Mouse (Mus musculus): ENCODE data around the gene Gns. TPM values are rescaled to one million over a fixed set of nuclear protein-coding genes. Genes with fewer than 3 reads are reported as not detected.

Gns gene
- total RNA-seq, 2 experiments from 2014 or later: 76.4 to 81.0 TPM

DNA sequence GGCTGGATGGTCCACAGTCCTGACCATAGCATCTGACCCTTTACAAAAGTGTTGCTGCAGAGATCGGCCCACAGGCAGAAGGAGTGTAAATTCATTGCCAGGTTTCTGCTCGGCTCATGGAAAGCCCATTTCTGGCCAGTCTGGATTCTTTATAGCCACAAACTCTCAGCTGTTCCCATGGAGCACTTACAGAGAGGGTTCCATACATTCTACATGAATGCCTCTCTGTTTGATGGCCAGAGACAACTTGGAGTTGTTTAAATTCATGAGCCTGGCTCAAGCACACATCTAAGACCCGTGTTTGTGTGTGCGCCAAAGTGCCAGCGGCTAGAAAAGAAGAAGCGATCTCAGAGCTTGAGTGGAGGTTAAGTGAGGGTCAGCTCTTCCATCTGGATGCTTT, 29.4 kb downstream of the Gns start:
- intact Hi-C loops (cut with DNase I): no loop called here
- DNase-seq (ENCODE audit: low spot score in 2 of 2): no peak

DNA sequence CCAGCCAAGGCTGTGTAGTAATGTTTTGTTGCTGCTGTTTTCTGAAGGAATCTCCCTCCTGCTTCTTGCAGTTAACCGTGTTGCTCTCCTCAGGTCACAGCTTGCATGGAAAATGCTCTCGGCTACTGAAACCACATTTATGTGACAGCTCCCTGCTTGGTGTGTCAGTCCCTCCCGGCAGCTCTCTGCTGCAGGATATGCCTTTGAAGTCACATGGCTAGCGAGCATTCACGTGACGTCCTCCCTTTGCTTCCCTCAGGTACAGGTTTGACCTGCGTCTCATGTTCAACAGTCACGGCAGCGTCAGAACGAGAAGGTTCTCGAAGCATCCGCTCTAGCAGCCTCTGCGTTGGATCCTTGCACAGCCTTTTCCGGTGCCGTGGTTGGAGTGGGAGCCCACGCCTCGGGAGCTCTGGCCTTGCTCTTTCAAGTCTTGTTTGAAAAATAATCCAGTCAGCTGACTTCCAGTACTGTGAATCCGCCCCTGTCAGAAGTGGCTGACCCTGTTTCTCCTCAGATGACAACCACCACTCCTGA, 30.0 kb downstream of the Gns start:
- intact Hi-C loops (cut with DNase I): no loop called here
- no peak for DNase-seq (ENCODE audit: low spot score in 2 of 2)

DNA sequence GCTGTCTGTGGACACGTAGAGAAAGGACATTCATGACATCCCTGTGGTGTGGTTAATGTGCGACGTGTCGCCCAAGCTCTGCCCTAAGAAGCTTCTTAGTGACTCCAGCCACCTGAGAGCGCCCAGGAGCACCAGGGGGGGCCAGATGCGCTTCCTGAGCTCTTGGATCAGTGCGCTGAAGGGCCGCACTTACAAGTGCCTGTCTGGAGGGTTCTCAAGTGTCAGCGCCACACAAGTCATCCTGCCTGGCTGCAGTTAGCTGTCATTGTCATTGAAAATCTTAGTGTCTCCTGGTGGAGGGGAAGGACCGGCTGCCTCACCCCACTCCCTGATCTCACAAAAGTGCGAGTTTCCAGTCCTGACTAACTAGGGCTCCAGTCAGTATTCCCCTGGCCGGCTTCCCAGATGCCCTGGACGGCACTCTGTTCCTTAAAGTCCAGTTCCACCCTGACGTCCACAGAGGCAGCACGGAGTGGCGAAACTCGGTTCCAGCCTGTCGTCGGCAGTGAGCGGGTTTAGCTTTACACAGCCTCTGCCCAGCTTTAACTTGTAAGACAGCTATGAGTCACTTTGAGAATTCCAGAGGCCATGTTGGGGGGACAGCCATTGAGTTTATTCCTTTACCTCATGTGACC, 30.8 kb downstream of the Gns start:
- no peak for DNase-seq (ENCODE audit: low spot score in 2 of 2)
- intact Hi-C loops (cut with DNase I): no loop called here

DNA sequence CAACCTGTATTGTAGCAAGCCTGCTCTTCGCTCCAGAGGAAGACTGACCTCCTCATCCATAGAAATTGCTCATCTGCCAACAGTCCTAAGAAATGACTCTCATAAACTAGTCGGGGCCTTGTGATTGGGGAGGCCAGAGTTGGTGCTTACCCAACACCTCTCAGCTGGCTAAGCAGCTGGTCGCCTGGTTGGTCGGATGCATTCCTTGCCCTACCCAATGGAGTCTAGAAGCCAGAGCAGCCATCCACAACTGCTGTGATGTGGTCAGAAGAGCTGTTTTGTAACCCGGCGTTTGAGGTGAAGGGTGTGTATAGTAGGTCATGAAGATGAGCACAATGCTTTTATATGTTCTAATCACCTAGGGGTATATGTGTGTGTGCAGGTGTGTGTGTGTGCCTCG, 33.7 kb downstream of the Gns start:
- intact Hi-C loops (cut with DNase I): no loop called here
- DNase-seq (ENCODE audit: low spot score in 2 of 2): no peak

DNA sequence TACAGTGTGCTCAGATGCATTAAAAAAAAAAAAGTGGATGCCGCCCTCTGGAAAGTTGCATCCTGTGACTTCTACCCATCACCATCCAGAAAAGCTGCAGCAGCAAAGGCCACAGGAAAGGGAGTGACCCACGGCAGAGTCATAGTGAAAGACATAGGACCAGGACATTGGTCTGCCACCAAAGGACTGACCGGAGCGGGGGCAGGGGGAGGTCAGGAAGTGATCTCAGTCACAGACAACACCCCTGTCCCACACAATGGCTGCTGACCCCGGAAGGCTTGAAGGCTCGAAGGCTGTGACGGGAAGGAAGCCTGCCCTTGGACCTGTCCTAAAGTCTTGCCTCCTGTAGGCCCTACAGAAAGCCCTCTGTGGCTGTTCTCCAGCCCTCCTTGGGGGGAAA, 36.1 kb downstream of the Gns start:
- DNase-seq (ENCODE audit: low spot score in 2 of 2): no peak
- intact Hi-C loops (cut with DNase I): no loop called here

DNA sequence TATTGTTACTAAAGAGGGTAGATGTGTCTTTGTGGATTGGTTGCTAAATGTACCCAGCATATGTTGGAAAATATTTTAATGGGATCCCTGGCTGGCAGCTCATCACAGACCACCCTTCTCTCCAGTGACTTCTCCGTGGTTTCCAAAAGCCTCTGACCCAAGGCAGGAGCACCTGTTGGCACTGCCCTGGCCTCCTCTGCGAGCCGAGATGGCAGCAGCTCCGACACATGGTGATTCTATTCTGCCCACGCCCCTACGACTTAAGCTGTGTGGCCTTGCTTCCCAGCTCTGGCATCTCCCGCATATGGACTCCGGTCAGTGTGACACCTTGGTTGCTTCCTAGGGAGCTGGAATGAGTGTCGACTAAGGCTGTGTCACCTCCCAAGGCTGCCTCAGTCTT, 38.2 kb downstream of the Gns start:
- no peak for DNase-seq (ENCODE audit: low spot score in 2 of 2)
- intact Hi-C loops (cut with DNase I): no loop called here

DNA sequence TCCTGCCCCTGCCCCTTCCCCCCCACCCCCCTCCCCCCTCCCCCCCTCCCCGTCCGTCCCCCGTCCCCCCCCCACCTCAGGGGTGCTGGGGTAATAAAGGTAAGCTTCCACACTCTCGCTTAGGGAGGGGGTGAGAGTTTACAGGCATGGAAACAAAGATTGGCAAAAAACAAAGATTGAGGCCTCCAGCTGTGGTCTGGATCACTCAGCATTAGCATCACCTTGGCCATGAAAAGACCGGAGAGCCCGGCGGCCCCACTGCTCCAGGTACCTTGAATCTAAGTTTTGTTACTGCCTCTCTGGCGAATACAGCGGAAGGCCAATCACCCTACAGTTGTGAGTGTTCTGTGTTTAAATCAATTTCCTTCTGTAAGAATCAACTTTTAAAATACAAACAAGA, 39.1 kb downstream of the Gns start:
- DNase-seq (ENCODE audit: low spot score in 2 of 2): no peak
- intact Hi-C loops (cut with DNase I): no loop called here

DNA sequence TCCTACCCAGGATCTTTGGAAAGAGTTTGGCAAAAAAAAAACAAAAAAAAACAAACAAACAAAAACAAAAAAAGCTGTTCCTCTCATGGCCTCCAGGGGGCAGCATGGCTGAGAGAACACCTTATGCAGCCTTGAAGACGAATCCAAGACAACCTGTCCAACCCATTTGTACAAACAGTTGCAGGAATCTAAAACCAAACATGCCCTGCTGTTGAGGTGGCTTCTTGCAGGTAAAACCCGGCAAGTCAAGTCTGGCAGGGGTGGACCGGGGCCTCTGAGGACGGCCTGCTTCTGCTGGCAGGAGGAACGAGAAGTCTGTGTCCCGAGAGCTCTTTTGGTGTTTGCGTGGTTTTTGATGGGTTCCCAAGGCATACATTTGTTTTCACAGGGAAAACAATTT, 44.8 kb downstream of the Gns start:
- DNase-seq (ENCODE audit: low spot score in 2 of 2): peak in 1 of 2 experiments; percentile 51
- intact Hi-C loops (cut with DNase I): loop anchor here (2.0 kb wide), 1 partner anchor 107 kb away; no protein-coding TSS in a partner anchor

DNA sequence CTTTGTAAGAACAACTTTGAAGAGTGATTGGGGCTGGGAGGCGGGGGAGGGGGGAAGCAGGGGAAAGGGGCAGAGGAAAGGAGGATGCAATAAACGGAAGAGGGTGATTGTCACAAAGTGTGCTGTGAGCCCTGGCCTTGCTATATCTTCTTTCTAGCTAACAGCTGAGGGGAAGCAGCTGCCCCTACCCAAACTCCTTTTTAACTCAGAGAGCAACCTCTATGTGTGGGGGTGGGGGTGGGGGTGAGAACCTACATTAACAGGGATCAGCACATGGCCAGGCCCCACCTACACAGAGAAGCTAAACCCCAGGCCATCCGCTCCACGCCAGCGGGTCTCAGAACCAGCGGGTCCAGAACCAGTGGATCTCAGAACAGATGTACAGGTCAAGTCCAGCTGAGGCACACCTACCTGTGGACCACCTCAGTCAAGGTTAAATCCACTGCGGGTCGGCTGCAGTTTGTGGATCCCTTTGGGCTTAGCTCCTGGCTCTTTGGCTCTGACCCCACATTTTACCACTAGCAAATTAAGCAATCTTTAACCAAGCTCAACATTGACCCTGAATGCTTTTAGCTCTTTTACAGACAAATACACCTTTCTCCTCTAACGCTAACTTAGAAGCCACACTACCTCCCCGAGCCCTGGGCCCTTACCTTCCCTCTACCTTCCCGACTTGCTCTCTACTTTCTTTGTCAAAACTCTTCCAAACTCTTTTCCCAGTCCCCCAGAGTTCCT, 47.0 kb downstream of the Gns start:
- DNase-seq (ENCODE audit: low spot score in 2 of 2): no peak
- intact Hi-C loops (cut with DNase I): no loop called here

DNA sequence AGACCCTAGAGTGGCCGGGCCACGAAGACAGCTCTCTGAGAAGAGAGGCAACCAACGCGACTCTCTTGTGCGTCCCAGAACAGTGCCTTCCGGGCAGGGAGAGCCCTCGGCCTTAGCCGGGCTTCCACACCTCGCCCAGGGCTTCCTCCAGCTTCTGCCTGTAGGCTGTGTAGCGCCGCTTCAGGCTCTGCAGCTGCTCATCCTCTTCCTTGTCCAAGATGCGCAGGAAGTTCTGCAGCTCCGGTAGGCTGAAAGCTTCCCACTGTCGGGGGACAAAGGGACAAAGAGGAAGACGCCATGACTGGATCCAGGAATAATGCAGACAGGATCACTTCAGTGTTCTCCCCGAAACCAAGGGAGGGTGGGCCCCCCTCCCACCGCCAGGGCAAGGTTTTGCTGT, 47.9 kb downstream of the Gns start:
- intact Hi-C loops (cut with DNase I): no loop called here
- no peak for DNase-seq (ENCODE audit: low spot score in 2 of 2)

DNA sequence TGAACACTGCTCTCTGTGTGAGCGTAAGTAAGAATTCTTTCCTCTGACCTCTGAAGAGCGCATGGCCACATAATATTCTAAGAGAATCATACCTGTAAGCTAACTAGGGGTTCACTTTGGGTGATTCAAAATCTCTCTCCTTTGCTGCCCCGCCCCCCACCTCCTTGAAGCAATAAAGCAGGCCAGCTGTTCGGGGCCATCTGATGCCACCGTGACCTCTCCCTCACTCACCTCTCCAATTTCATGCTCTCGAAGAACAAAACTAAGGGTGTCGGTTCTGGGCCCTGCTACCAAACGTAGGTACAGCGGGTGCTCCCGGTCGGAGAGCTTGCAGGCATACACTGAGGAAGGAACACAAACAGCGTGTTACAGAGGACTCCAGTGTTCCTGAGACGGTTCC, 49.2 kb downstream of the Gns start:
- intact Hi-C loops (cut with DNase I): no loop called here
- DNase-seq (ENCODE audit: low spot score in 2 of 2): no peak

DNA sequence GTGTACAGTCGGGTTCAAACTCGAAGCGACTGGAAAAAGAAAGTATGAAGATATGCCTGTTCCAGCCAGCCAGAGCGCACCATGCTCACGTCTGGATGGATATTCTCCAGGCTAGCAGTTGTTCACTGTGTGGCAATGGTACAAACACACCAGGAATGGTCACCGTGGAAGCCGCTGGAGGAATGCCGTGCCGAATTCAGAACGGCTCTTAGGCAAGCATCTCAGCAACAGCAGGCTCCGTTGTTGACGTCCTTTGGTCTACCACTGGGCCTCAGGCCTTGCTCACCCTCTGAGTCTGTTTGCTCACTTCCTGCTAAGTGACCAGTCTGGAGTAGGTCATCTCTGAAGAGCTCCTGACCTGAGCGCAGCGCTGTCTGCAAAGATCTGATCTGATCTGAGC, 53.9 kb downstream of the Gns start:
- intact Hi-C loops (cut with DNase I): no loop called here
- no peak for DNase-seq (ENCODE audit: low spot score in 2 of 2)

DNA sequence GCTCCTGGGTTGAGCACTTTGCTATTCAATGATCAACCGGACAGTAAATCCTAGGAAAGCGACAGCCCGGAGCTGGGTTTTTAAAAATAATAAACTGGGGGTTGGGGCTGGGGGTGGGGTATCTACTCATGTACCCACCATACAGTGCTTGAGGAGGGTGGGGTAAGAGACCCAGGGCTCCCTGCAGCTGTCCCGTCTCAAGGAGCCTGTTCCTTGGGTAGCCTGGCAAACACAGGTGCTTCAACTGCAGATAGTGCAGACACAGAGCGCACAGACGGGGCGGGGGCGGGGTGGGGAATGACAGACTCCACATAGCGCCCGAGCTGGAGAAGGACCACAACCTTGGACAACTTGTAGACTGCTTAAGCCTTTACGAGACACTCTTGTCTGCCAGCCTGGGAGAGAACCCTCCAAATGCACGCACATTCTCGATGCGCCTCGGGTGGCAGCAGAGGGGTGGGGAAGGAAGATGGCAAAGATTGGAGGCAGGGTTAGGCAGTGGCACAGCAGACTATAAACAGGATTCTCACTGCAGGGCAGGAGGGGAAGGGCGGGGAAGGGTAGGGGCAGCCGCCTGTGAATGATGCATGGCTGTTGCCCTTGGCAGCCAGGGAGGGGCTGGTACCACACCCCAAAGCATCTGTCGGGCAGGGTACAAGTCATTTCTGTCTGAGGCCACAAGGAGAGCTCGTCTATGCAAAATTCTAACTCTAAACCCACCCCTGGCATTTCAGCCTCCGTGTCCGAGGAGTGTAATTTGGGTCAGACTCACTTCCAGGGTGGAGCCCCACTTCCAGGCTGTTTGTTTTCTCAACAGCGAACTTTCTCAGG, 55.0 kb downstream of the Gns start:
- intact Hi-C loops (cut with DNase I): no loop called here

DNA sequence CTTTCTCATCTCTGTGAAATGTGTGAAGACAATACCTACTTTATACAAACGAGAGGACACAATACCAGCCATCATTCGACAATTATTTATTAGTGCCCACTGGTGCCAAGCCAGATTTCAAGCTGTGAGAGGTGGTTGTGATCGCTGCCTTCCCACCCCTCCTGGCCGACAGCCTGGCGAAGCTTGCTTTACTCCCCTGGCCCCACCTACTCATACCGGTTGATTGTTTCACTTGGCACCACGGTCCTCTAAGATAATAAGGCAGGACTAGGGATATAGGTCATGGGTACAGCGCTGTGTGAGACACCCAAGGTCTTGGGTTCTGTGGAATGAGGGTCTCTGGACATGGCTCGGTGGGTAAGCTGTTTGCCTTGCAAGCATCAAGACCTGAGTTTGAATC, 56.1 kb downstream of the Gns start:
- DNase-seq (ENCODE audit: low spot score in 2 of 2): no peak
- intact Hi-C loops (cut with DNase I): no loop called here

More for the DNA sequence above, 55.0 kb downstream of the Gns start:
- no peak for DNase-seq (ENCODE audit: low spot score in 2 of 2)

DNA sequence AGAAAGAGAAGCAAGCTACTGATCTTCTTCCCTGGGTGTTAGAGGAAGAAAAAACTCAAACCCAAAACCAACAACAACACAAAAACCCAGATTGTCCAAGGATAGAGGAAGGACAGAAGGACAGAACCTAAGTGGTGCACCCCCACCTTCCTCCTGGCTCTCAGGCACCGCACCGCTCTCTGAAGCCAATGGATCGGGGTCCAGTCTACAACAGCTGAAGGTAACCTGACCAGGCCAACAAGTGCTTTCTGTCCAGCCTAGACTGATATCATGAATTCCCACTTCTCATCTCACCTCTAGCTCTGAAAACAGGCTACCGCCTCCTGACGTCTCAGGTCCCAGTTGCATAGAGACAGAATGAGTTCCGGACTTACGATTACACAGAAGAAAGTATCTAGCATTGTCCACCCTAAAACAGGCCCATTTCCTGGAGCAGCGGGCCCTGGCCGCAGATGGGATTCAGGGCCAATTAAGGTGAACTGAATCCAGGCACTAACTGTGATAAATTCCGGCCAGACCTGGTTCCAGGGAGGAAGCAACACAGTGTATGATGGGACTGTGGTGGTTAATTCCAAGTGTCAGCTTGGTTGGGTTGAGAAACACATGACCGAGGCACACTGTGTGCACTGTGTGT, 56.9 kb downstream of the Gns start:
- DNase-seq (ENCODE audit: low spot score in 2 of 2): no peak
- intact Hi-C loops (cut with DNase I): no loop called here

DNA sequence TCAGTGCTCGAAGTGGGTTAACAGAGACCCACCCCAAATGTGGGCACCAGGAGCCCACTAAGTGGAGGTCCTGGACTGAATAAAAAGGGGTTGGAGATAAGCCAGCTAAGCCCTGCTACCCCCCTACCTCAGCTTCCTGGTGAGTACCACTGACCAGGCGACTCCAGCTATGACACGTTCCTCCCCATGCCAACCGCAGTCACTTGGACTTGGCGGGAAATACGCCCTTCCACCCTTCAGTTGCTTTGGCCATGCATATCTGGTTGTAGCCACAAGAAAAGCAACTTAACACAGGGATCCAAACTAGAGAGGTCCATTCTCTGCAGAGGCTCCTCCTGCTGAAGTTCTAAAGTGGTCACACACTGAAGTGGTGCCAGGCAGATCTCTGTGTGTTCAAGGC, 57.4 kb downstream of the Gns start:
- intact Hi-C loops (cut with DNase I): no loop called here
- DNase-seq (ENCODE audit: low spot score in 2 of 2): no peak

DNA sequence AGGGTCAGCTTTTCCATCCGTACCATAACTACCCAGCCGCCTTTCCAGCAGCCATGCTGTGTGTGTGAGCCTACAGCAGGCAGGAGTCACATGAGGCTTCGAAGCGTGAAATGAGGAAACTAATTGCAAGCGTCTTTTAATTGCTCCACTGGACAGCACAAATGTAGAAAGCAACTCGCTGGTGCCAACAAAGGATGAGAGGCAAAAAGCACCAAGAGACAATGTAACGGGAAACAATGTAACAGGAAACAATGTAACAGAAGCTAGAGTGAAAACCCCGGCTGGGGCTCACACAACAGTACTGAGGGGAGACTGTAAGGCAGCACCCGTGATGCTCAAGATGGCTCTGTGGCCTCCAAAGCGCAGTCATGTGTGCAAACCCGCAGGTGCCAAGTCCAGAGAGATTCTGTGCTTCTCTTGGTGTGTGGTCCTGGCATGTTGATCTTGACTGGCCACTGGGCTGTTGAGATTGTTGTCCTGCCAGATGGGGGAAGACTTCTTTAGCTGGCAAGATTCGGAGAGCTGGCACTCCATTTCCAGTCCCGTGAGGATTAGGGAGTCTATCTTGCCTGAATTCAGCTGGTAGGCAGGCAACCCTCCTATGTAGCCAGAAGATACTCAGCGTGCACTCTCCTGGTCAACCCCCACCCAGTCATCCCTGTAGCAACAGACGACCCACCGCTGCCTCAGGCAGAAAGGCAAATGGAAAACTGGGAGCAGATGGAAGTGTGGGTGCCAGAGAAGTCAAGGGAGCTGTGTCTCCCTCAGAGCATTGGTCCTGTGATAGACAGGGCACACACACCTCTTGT, 58.9 kb downstream of the Gns start:
- intact Hi-C loops (cut with DNase I): no loop called here
- no peak for DNase-seq (ENCODE audit: low spot score in 2 of 2)

DNA sequence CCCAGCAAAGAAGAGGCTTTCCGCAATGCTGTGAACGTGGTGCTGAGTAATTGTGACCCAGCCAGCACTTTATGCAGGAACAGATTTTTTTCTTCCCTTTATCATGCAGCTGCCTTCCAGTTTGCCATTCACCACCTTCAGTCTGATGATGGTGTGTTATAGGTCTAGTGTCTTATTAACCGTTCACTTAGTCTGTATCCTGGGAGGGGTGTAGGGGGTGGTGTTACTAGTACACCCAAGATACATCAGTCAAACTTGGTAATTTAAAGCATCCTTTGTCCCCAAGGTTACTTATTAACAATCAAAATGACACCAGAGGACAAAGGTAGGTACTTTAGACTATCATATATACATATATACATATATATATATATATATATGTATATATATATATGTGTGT, 59.6 kb downstream of the Gns start:
- intact Hi-C loops (cut with DNase I): no loop called here
- DNase-seq (ENCODE audit: low spot score in 2 of 2): no peak

DNA sequence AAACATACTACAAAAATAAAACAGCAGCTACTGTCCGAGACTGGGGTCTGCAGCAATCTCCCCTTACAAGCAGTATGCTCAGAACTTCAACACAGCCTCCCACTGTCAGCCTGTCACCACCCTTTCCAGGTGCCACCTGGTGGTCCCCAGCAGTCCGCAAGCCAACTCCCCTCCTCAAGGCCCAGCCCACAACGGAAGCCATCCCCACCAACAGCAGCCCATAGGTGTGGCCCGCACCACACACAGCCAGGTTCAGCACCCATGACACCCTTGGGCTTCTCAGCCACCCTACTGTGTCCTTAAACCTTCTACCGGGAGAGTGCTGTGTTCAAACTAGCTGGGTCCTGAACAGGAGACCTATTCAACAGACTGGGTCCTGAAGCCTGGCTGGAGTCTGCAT, 60.2 kb downstream of the Gns start:
- intact Hi-C loops (cut with DNase I): loop anchor here (5.0 kb wide), 1 partner anchor 47 kb away; no protein-coding TSS in a partner anchor
- DNase-seq (ENCODE audit: low spot score in 2 of 2): no peak

All from left cerebral cortex, postnatal 14 days (tissue).